In the genomic region with DNA sequence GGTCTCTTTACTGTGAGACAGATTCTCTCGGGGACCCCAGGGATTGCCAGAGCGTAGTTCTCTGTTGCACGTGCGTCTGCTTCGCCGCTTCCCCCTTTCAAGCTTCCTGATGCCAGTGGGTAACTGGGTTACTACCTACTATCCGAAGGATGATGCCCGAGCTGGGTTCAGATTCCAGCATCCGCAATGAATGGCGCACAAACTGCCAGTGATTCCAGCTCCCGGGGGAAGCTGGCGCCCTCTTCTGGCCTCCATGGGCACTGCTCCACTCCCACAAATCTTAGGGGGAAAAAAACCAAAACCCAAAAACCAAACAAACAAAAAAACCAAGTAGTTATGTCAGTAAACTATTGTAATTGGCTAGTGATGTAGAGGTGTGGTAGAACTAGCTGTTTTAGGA, we compare ENCODE assay signal across 10 mouse cellular contexts. TPM values are rescaled to one million over a fixed set of nuclear protein-coding genes. Genes with fewer than 3 reads are reported as not detected.
DNase-seq lines count a peak whose midpoint lies in the region; ATAC-seq and TF ChIP-seq lines count a peak whose summit lies in the region.
"Had no signal": no experiment of that assay in that cellular context is flagged by ENCODE, and none has a peak within 500 bp of the region (broad histone marks: within the 10 kb centered on the region; RNA-seq: fewer than 3 reads in every experiment).

No protein-coding gene starts in this region.

- H3K9me3 ChIP-seq in kidney, embryonic 16.5 days (ENCODE audit: low read length) = no peaks in the 10 kb centered on the region
- no peaks in the 10 kb centered on the region for H3K9me3 ChIP-seq in E14TG2a.4 (ENCODE audit: low read length)
- H3K9me3 ChIP-seq: embryonic facial prominence, embryonic 12.5 days had no signal

- no peaks in the 10 kb centered on the region for H3K36me3 ChIP-seq in kidney, embryonic 16.5 days (ENCODE audit: insufficient read depth, low read length)
- H3K36me3 ChIP-seq in E14TG2a.4 (ENCODE audit: insufficient read depth, low read length) = no peaks in the 10 kb centered on the region
- H3K36me3 ChIP-seq: embryonic facial prominence, embryonic 12.5 days had no signal

- peak; percentile 32 for DNase-seq in kidney, postnatal 10 days
- peak; percentile 7 for DNase-seq in CD4-positive helper T cell, adult 2 months (ENCODE audit: low read depth, low spot score)
- DNase-seq in embryo, embryonic 9.5 days (ENCODE audit: extremely low spot score) = peak; percentile 22
- no peak for DNase-seq in urinary bladder, postnatal 4 days (ENCODE audit: low spot score in 2 of 2)
- DNase-seq in MN1 (ENCODE audit: low spot score) = no peak

- H3K4me1 ChIP-seq in kidney, embryonic 16.5 days (ENCODE audit: insufficient read depth, low read length) = no peaks in the 10 kb centered on the region
- H3K4me1 ChIP-seq in E14TG2a.4 (replicated peaks; ENCODE audit: low read depth, low read length) = peaks cover 31% of the 10 kb centered on the region
- H3K4me1 ChIP-seq: embryonic facial prominence, embryonic 12.5 days had no signal

- TF ChIP-seq CTCF in E14TG2a.4 (conservative IDR thresholded peaks at IDR 0.05; ENCODE audit: low read length) = peak; percentile 98

- H3K4me2 ChIP-seq in kidney, embryonic 16.5 days (replicated peaks; ENCODE audit: low read depth, low read length) = no peak overlapping the region
- H3K4me2 ChIP-seq: embryonic facial prominence, embryonic 12.5 days had no signal

- no peak overlapping the region for H3K27ac ChIP-seq in kidney, embryonic 16.5 days (ENCODE audit: low read length)
- H3K27ac ChIP-seq: embryonic facial prominence, embryonic 12.5 days had no signal

- 28% methylated on average over 12 of the region's 12 CpGs for WGBS in kidney, embryonic 16.5 days

- H3K9ac ChIP-seq in kidney, embryonic 16.5 days (replicated peaks; ENCODE audit: low read length) = no peak overlapping the region
- H3K9ac ChIP-seq: embryonic facial prominence, embryonic 12.5 days had no signal

- H3K4me3 ChIP-seq in kidney, embryonic 16.5 days (ENCODE audit: low read length) = no peak overlapping the region
- peak overlapping the region; percentile 54 for H3K4me3 ChIP-seq in E14TG2a.4 (replicated peaks; ENCODE audit: low read length)
- H3K4me3 ChIP-seq: embryonic facial prominence, embryonic 12.5 days; myocyte had no signal

- no peak for ATAC-seq in kidney, embryonic 16.5 days (ENCODE audit: low FRiP score, low TSS enrichment)

- no peaks in the 10 kb centered on the region for H3K27me3 ChIP-seq in kidney, embryonic 16.5 days (ENCODE audit: insufficient read depth, low read length)
- 0 out of 2 replicates have a peak, but pooled peaks cover 10% of the 10 kb centered on the region for H3K27me3 ChIP-seq in E14TG2a.4 (ENCODE audit: insufficient read depth, low read length)
- H3K27me3 ChIP-seq: embryonic facial prominence, embryonic 12.5 days had no signal

RNA-seq across cellular contexts. Expression of a gene that starts 53.2 kb away (rescaled TPM):
- polyA plus RNA-seq in kidney, embryonic 16.5 days (2015; fragmentation: Nextera tagmentation; extraction: Ambion mirVana) = not detected in 2 replicates
- polyA plus RNA-seq: large intestine, adult 2 months; myocyte had no signal

Comparison
In these comparisons a context has a peak if more than half of its experiments do, and no peak if none do; other contexts are left out.
1. DNase-seq: peak in kidney, postnatal 10 days (single experiment), CD4-positive helper T cell, adult 2 months (single experiment) and embryo, embryonic 9.5 days (single experiment); none in urinary bladder, postnatal 4 days (0 of 2) and MN1 (single experiment).